Mouse (Mus musculus) forebrain, embryonic 14.5 days (tissue): ENCODE results near the gene Psap. TPM values are rescaled to one million over a fixed set of nuclear protein-coding genes. Genes with fewer than 3 reads are reported as not detected.

Experiments
- ATAC-seq: fragments of 200-750 bp; cut with Nextera tagmentation; 2 replicates; pipeline ENCODE4 v1.8.0; 2017; ENCODE audit warnings: mild to moderate bottlenecking, moderate library complexity
- DNase-seq: peaks from one replicate; pipeline ENCODE4 v3.0.0-alpha.2; 2015; ENCODE audit warnings: low spot score
- H3K27ac ChIP-seq: fragments of 300-500 bp; sonication (generic); 2 replicates; pipeline ENCODE4 v1.5.1; 2014; ENCODE audit warnings: low read depth, mild to moderate bottlenecking, control low read depth, low read length, moderate library complexity
- H3K27me3 ChIP-seq: fragments of 300-500 bp; sonication (generic); replicated peaks from 2 replicates; pipeline ENCODE4 v1.6.1; 2014; ENCODE audit warnings: low read length, control low read depth, mixed read lengths; ENCODE audit not compliant: control insufficient read depth, insufficient read depth
- H3K36me3 ChIP-seq: fragments of 300-500 bp; sonication (generic); 2 replicates; pipeline ENCODE4 v1.6.1; 2014; ENCODE audit warnings: low read length, control low read depth; ENCODE audit not compliant: control insufficient read depth, insufficient read depth
- H3K4me1 ChIP-seq: fragments of 300-500 bp; sonication (generic); 2 replicates; pipeline ENCODE4 v1.6.1; 2014; ENCODE audit warnings: antibody characterized with exemption, low read length, control low read depth; ENCODE audit not compliant: control insufficient read depth, insufficient read depth
- H3K4me2 ChIP-seq: fragments of 300-500 bp; sonication (generic); 2 replicates; pipeline ENCODE4 v1.6.1; 2014; ENCODE audit warnings: mild to moderate bottlenecking, control low read depth, low read length
- H3K4me3 ChIP-seq: fragments of 300-500 bp; sonication (generic); 2 replicates; pipeline ENCODE4 v1.5.1; 2014; ENCODE audit warnings: low read depth, low read length, control low read depth
- H3K9ac ChIP-seq: fragments of 300-500 bp; sonication (generic); 2 replicates; pipeline ENCODE4 v1.6.1; 2014; ENCODE audit warnings: mild to moderate bottlenecking, low read length, control low read depth, moderate library complexity
- H3K9me3 ChIP-seq: fragments of 300-500 bp; sonication (generic); replicated peaks from 2 replicates; pipeline ENCODE4 v1.6.1; 2016; ENCODE audit warnings: low read length, control low read depth, mixed read lengths; ENCODE audit not compliant: control insufficient read depth
- WGBS: fragments of 180-500 bp; shearing (Covaris S2); extraction: QIAGEN DNeasy Blood & Tissue Kit; methylation state at CpG from one replicate; pipeline ENCODE4 v1.1.7; 2014; 5-methylcytosine and 5-hydroxymethylcytosine counted together
- polyA plus RNA-seq: library from polyadenylated mRNA; unstranded; fragments of >200 nt; fragmentation: Nextera tagmentation; extraction: Ambion mirVana; gene quantifications from 2 replicates; pipeline ENCODE4 v1.2.1, GENCODE M21; 2014

The Psap gene
- polyA plus RNA-seq, 1 experiment from 2014 or later: 164 TPM

DNA sequence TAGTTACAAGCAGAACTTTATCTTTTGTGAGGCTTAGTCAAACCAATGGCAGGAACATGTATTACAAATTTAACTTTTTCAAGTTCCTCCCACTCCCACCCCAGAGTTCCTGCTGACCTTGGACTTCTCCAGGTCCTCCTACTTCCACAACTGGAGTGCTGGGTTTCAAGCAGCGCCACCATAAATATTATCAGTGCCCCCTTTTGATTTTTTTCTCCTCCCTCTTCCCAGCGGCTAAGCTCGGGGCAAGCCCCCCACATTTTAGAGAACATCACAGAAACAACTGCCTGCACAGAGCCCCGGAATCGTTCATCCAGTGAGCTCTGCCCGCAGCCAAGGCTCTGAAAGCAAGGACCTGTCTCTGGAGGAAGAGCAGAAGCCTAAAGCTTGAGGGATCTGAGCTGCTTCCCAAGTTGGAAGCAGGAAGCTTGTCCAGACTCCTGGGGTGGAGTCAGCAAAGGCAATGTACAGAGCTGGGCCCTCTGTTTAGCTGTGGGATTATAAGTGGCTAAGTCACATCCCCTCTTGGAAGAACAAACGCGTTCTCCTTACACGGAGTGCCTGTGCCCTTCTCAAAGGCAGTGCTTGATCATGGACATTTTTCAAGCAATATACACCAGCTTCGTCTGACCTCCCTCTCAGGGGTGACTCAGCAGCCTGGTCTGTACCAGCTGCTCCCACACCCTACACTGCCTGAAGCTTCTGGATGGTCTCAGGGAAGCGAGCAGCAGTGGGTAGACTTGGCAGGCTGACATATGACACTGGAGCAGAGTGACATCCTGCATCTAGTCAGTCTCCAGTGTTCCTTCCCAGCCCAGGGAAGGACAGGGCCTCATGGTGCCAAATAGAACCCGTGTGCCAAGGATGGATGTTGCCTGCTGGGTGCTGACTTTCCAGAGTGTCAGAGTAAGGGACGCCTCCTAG lies 8.0 kb upstream of the Psap start:
- no peak overlapping the region for H3K4me2 ChIP-seq
- H3K36me3 ChIP-seq: no peaks in the 10 kb centered on the region
- no peak overlapping the region for H3K9ac ChIP-seq
- WGBS: 84% methylated on average over 13 of the region's 13 CpGs
- H3K9me3 ChIP-seq: no peaks in the 10 kb centered on the region
- H3K4me3 ChIP-seq: no peak overlapping the region
- no peak overlapping the region for H3K27ac ChIP-seq
- ATAC-seq: no peak
- no peak for DNase-seq
- H3K27me3 ChIP-seq: no peaks in the 10 kb centered on the region
- H3K4me1 ChIP-seq: no peaks in the 10 kb centered on the region

DNA sequence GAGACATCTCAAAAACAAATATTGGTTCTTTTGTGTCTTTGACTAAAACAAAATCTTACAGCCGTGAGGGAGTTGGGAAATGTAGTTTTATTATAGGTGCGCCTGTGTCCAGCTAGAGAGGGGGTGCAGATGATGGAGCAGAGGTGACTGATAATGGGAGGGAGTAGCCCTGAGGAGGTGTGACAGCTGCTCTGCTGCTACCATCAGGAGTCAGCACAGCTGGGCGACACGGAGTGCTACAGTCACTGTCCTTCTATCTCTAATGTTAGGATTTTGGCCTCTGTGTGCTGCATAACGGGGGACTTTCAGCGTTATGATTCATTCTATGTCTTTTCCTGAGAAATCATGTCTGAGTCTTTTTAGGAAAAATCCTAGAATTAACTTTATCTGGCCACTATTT lies 6.4 kb upstream of the Psap start:
- Histone ChIP-seq H3K9ac (no peak overlapping the region), H3K9me3 (no peaks in the 10 kb centered on the region), H3K27ac (no peak overlapping the region), H3K27me3 (no peaks in the 10 kb centered on the region), H3K36me3 (no peaks in the 10 kb centered on the region), H3K4me3 (no peak overlapping the region), H3K4me2 (no peak overlapping the region), H3K4me1 (no peaks in the 10 kb centered on the region)
- DNase-seq (no peak), ATAC-seq (no peak)
- WGBS: 85% methylated on average over 6 of the region's 6 CpGs

DNA sequence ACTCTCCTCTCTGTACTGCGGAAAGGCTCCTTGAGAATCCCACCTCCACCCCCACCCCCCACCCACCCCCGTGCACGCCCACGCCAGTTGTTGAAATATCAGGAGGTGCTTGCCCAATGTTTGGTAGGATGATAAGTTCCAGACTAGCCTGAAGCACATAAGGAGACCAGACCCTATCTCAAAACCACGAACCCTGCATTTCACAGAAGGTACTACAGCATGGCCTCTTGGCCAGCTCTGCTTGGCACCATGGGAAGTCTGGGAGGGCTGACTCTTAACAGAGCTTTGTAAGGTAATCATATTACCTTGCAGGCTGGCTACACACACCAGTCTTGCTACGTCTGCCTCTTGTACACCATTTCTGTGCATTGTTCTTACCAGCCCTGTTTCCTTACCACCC lies 5.2 kb upstream of the Psap start:
- DNase-seq (no peak), ATAC-seq (no peak)
- Histone ChIP-seq H3K9ac (no peak overlapping the region), H3K4me3 (no peak overlapping the region), H3K36me3 (no peaks in the 10 kb centered on the region), H3K4me2 (no peak overlapping the region), H3K27ac (no peak overlapping the region), H3K4me1 (no peaks in the 10 kb centered on the region), H3K27me3 (no peaks in the 10 kb centered on the region), H3K9me3 (no peaks in the 10 kb centered on the region)
- WGBS: 72% methylated on average over 6 of the region's 6 CpGs

GRCm38 (mm10) chr10:60273382-60273781 lies 4.0 kb upstream of the Psap start:
- H3K36me3 ChIP-seq: no peaks in the 10 kb centered on the region
- H3K9ac ChIP-seq: no peak overlapping the region
- 80% methylated on average over 6 of the region's 6 CpGs for WGBS
- no peak overlapping the region for H3K4me2 ChIP-seq
- peaks cover 2% of the 10 kb centered on the region; the same call in 1 of the 2 replicates for H3K4me1 ChIP-seq
- H3K4me3 ChIP-seq: no peak overlapping the region
- no peaks in the 10 kb centered on the region for H3K9me3 ChIP-seq
- H3K27me3 ChIP-seq: no peaks in the 10 kb centered on the region
- H3K27ac ChIP-seq: no peak overlapping the region
- ATAC-seq (no peak), DNase-seq (no peak)

- no peaks in the 10 kb centered on the region for H3K9me3 ChIP-seq
- ATAC-seq: no peak
- no peaks in the 10 kb centered on the region for H3K27me3 ChIP-seq
- peak overlapping the region; percentile 86; the same call in 1 of the 2 replicates for H3K27ac ChIP-seq
- peaks cover 34% of the 10 kb centered on the region for H3K4me1 ChIP-seq
- DNase-seq: no peak
- WGBS: 12% methylated on average over 13 of the region's 13 CpGs
- H3K4me3 ChIP-seq: peak overlapping the region; percentile 56
- no peaks in the 10 kb centered on the region for H3K36me3 ChIP-seq
- H3K4me2 ChIP-seq: peak overlapping the region; percentile 77
- peak overlapping the region; percentile 88 for H3K9ac ChIP-seq
These were observed 576 bp downstream of the Psap start for GRCm38 (mm10) chr10:60278006-60278399.

DNA sequence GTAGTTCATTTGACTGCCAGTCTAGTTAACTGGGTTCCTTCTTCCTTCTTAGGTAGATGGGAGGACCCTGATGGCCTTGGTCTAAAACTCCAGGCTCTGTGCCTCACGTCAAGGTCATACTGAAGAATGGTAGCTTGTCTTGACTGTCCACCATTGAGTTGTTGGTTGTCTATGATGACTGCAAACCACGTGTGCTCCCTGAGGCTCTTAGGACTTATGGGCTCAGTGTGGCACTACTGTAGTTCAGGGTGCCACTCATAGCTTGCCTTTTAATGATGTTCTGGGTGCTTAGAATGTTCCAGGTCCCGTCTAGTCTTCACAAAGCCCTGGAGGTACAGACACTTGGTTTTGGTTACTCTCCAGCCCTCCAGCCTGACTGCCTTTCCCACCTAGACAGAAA lies 1.4 kb downstream of the Psap start:
- DNase-seq (no peak), ATAC-seq (no peak)
- Histone ChIP-seq H3K9ac (peak overlapping the region; percentile 37; the same call in 1 of the 2 replicates), H3K27ac (no peak overlapping the region), H3K9me3 (no peaks in the 10 kb centered on the region), H3K36me3 (no peaks in the 10 kb centered on the region), H3K27me3 (no peaks in the 10 kb centered on the region), H3K4me3 (peak overlapping the region; percentile 56; the same call in 1 of the 2 replicates), H3K4me1 (peaks cover 38% of the 10 kb centered on the region), H3K4me2 (peak overlapping the region; percentile 77)
- 91% methylated on average over 3 of the region's 3 CpGs for WGBS

- no peaks in the 10 kb centered on the region for H3K9me3 ChIP-seq
- no peaks in the 10 kb centered on the region for H3K36me3 ChIP-seq
- ATAC-seq (no peak), DNase-seq (no peak)
- H3K27me3 ChIP-seq: no peaks in the 10 kb centered on the region
- H3K4me3 ChIP-seq: peak overlapping the region; percentile 56; the same call in 1 of the 2 replicates
- H3K4me2 ChIP-seq: peak overlapping the region; percentile 77
- H3K4me1 ChIP-seq: peaks cover 44% of the 10 kb centered on the region
- H3K9ac ChIP-seq: peak overlapping the region; percentile 37
- no peak overlapping the region for H3K27ac ChIP-seq
- 70% methylated on average over 8 of the region's 8 CpGs for WGBS
These were observed 2.0 kb downstream of the Psap start for GRCm38 (mm10) chr10:60279290-60279940.

- Histone ChIP-seq H3K27ac (no peak overlapping the region), H3K4me1 (peaks cover 49% of the 10 kb centered on the region), H3K27me3 (no peaks in the 10 kb centered on the region), H3K9me3 (no peaks in the 10 kb centered on the region), H3K9ac (peak overlapping the region; percentile 7; the same call in 1 of the 2 replicates), H3K36me3 (no peaks in the 10 kb centered on the region), H3K4me2 (peak overlapping the region; percentile 77), H3K4me3 (no peak overlapping the region)
- ATAC-seq: no peak
- 72% methylated on average over 9 of the region's 9 CpGs for WGBS
- DNase-seq: peak; percentile 31
These were observed 2.5 kb downstream of the Psap start for GRCm38 (mm10) chr10:60279941-60280301.

- H3K36me3 ChIP-seq: no peaks in the 10 kb centered on the region
- H3K4me3 ChIP-seq: no peak overlapping the region
- DNase-seq (no peak), ATAC-seq (no peak)
- H3K27ac ChIP-seq: no peak overlapping the region
- H3K27me3 ChIP-seq: no peaks in the 10 kb centered on the region
- peak overlapping the region; percentile 77 for H3K4me2 ChIP-seq
- 94% methylated on average over 6 of the region's 6 CpGs for WGBS
- peaks cover 54% of the 10 kb centered on the region for H3K4me1 ChIP-seq
- H3K9ac ChIP-seq: peak overlapping the region; percentile 7; the same call in 1 of the 2 replicates
- H3K9me3 ChIP-seq: no peaks in the 10 kb centered on the region
These were observed 2.9 kb downstream of the Psap start for GRCm38 (mm10) chr10:60280353-60280752.
